Mouse (Mus musculus): ENCODE measurements at regions not wholly inside any gene's neighbourhood (a gene's known extent, or its start where the extent isn't known, plus 50 kb on each side); places are given as distances from the start of the nearest gene placed in this dataset.

- no peaks in the 10 kb centered on the region for H3K4me1 ChIP-seq (ENCODE audit: insufficient read depth, low read length)
Observed at GRCm38 (mm10) chr15:61553908-61554307, 631.1 kb upstream of the A1bg start.

GRCm38 (mm10) chr15:61553081-61553680, 630.4 kb upstream of the A1bg start:
- WGBS, result 38% methylated on average over 8 of the region's 8 CpGs
- ATAC-seq (ENCODE audit: low FRiP score, low TSS enrichment), result peak; percentile 49; the same call in 1 of the 2 replicates
- no peak overlapping the region for H3K27ac ChIP-seq (ENCODE audit: low read length)

More at GRCm38 (mm10) chr15:61553908-61554307, 631.1 kb upstream of the A1bg start:
- no peak for ATAC-seq (ENCODE audit: low FRiP score, low TSS enrichment)
- no peak overlapping the region for H3K4me2 ChIP-seq (replicated peaks; ENCODE audit: low read depth, low read length)
- H3K9ac ChIP-seq (replicated peaks; ENCODE audit: low read length), result no peak overlapping the region
- no peak overlapping the region for H3K27ac ChIP-seq (ENCODE audit: low read length)
- H3K4me3 ChIP-seq (ENCODE audit: low read length), result no peak overlapping the region
- H3K9me3 ChIP-seq (ENCODE audit: low read length), result no peaks in the 10 kb centered on the region
- no peaks in the 10 kb centered on the region for H3K36me3 ChIP-seq (ENCODE audit: insufficient read depth, low read length)
- H3K27me3 ChIP-seq (ENCODE audit: insufficient read depth, low read length), result no peaks in the 10 kb centered on the region
- WGBS, result 85% methylated on average over 2 of the region's 2 CpGs

GRCm38 (mm10) chr15:61551206-61551605, 628.4 kb upstream of the A1bg start:
- WGBS, result 82% methylated on average over 5 of the region's 5 CpGs
- Histone ChIP-seq H3K27ac (ENCODE audit: low read length) (no peak overlapping the region), H3K4me3 (ENCODE audit: low read length) (no peak overlapping the region), H3K27me3 (ENCODE audit: insufficient read depth, low read length) (no peaks in the 10 kb centered on the region), H3K36me3 (ENCODE audit: insufficient read depth, low read length) (no peaks in the 10 kb centered on the region), H3K4me2 (replicated peaks; ENCODE audit: low read depth, low read length) (no peak overlapping the region), H3K9me3 (ENCODE audit: low read length) (no peaks in the 10 kb centered on the region), H3K9ac (replicated peaks; ENCODE audit: low read length) (no peak overlapping the region), H3K4me1 (ENCODE audit: insufficient read depth, low read length) (no peaks in the 10 kb centered on the region)
- no peak for ATAC-seq (ENCODE audit: low FRiP score, low TSS enrichment)

More at GRCm38 (mm10) chr15:61553081-61553680, 630.4 kb upstream of the A1bg start:
- H3K4me1 ChIP-seq (ENCODE audit: insufficient read depth, low read length), result no peaks in the 10 kb centered on the region
- no peak overlapping the region for H3K4me2 ChIP-seq (replicated peaks; ENCODE audit: low read depth, low read length)
- no peaks in the 10 kb centered on the region for H3K36me3 ChIP-seq (ENCODE audit: insufficient read depth, low read length)
- H3K4me3 ChIP-seq (ENCODE audit: low read length), result no peak overlapping the region
- no peaks in the 10 kb centered on the region for H3K27me3 ChIP-seq (ENCODE audit: insufficient read depth, low read length)
- H3K9me3 ChIP-seq (ENCODE audit: low read length), result no peaks in the 10 kb centered on the region
- no peak overlapping the region for H3K9ac ChIP-seq (replicated peaks; ENCODE audit: low read length)

GRCm38 (mm10) chr15:61548400-61548799, 625.6 kb upstream of the A1bg start:
- H3K9ac ChIP-seq (replicated peaks; ENCODE audit: low read length), result no peak overlapping the region
- no peaks in the 10 kb centered on the region for H3K4me1 ChIP-seq (ENCODE audit: insufficient read depth, low read length)
- H3K27me3 ChIP-seq (ENCODE audit: insufficient read depth, low read length), result no peaks in the 10 kb centered on the region
- ATAC-seq (ENCODE audit: low FRiP score, low TSS enrichment), result no peak
- H3K36me3 ChIP-seq (ENCODE audit: insufficient read depth, low read length), result no peaks in the 10 kb centered on the region
- H3K27ac ChIP-seq (ENCODE audit: low read length), result no peak overlapping the region
- no peaks in the 10 kb centered on the region for H3K9me3 ChIP-seq (ENCODE audit: low read length)
- no peak overlapping the region for H3K4me3 ChIP-seq (ENCODE audit: low read length)
- no peak overlapping the region for H3K4me2 ChIP-seq (replicated peaks; ENCODE audit: low read depth, low read length)
- WGBS, result 75% methylated on average over 4 of the region's 4 CpGs

- 75% methylated on average over 3 of the region's 3 CpGs for WGBS
- no peaks in the 10 kb centered on the region for H3K27me3 ChIP-seq (ENCODE audit: insufficient read depth, low read length)
- no peak for ATAC-seq (ENCODE audit: low FRiP score, low TSS enrichment)
- H3K4me2 ChIP-seq (replicated peaks; ENCODE audit: low read depth, low read length), result no peak overlapping the region
- H3K4me1 ChIP-seq (ENCODE audit: insufficient read depth, low read length), result no peaks in the 10 kb centered on the region
- no peak overlapping the region for H3K9ac ChIP-seq (replicated peaks; ENCODE audit: low read length)
- H3K27ac ChIP-seq (ENCODE audit: low read length), result no peak overlapping the region
- H3K4me3 ChIP-seq (ENCODE audit: low read length), result no peak overlapping the region
- H3K36me3 ChIP-seq (ENCODE audit: insufficient read depth, low read length), result no peaks in the 10 kb centered on the region
- H3K9me3 ChIP-seq (ENCODE audit: low read length), result no peaks in the 10 kb centered on the region
Observed at GRCm38 (mm10) chr15:61546608-61547007, 623.8 kb upstream of the A1bg start.

GRCm38 (mm10) chr15:61544074-61544473, 621.3 kb upstream of the A1bg start:
- Histone ChIP-seq H3K9me3 (ENCODE audit: low read length) (no peaks in the 10 kb centered on the region), H3K27me3 (ENCODE audit: insufficient read depth, low read length) (no peaks in the 10 kb centered on the region), H3K4me2 (replicated peaks; ENCODE audit: low read depth, low read length) (no peak overlapping the region), H3K4me3 (ENCODE audit: low read length) (no peak overlapping the region), H3K27ac (ENCODE audit: low read length) (no peak overlapping the region), H3K4me1 (ENCODE audit: insufficient read depth, low read length) (no peaks in the 10 kb centered on the region), H3K36me3 (ENCODE audit: insufficient read depth, low read length) (no peaks in the 10 kb centered on the region), H3K9ac (replicated peaks; ENCODE audit: low read length) (no peak overlapping the region)
- ATAC-seq (ENCODE audit: low FRiP score, low TSS enrichment), result no peak
- WGBS, result 45% methylated on average over 2 of the region's 2 CpGs

GRCm38 (mm10) chr15:61541643-61542042, 618.8 kb upstream of the A1bg start:
- ATAC-seq (ENCODE audit: low FRiP score, low TSS enrichment), result no peak
- no peak overlapping the region for H3K4me2 ChIP-seq (replicated peaks; ENCODE audit: low read depth, low read length)
- H3K4me3 ChIP-seq (ENCODE audit: low read length), result no peak overlapping the region
- H3K4me1 ChIP-seq (ENCODE audit: insufficient read depth, low read length), result no peaks in the 10 kb centered on the region
- no peak overlapping the region for H3K9ac ChIP-seq (replicated peaks; ENCODE audit: low read length)
- no peaks in the 10 kb centered on the region for H3K9me3 ChIP-seq (ENCODE audit: low read length)
- no peaks in the 10 kb centered on the region for H3K36me3 ChIP-seq (ENCODE audit: insufficient read depth, low read length)
- 70% methylated on average over 4 of the region's 4 CpGs for WGBS
- H3K27ac ChIP-seq (ENCODE audit: low read length), result no peak overlapping the region
- no peaks in the 10 kb centered on the region for H3K27me3 ChIP-seq (ENCODE audit: insufficient read depth, low read length)

GRCm38 (mm10) chr15:61540753-61541421, 618.1 kb upstream of the A1bg start:
- peaks cover 4% of the 10 kb centered on the region; the same call in 1 of the 2 replicates for H3K4me1 ChIP-seq (ENCODE audit: insufficient read depth, low read length)
- no peaks in the 10 kb centered on the region for H3K36me3 ChIP-seq (ENCODE audit: insufficient read depth, low read length)
- no peaks in the 10 kb centered on the region for H3K9me3 ChIP-seq (ENCODE audit: low read length)
- H3K27me3 ChIP-seq (ENCODE audit: insufficient read depth, low read length), result no peaks in the 10 kb centered on the region
- H3K27ac ChIP-seq (ENCODE audit: low read length), result no peak overlapping the region
- H3K9ac ChIP-seq (replicated peaks; ENCODE audit: low read length), result no peak overlapping the region
- no peak overlapping the region for H3K4me2 ChIP-seq (replicated peaks; ENCODE audit: low read depth, low read length)
- ATAC-seq (ENCODE audit: low FRiP score, low TSS enrichment), result no peak
- WGBS, result 57% methylated on average over 10 of the region's 10 CpGs
- no peak overlapping the region for H3K4me3 ChIP-seq (ENCODE audit: low read length)

GRCm38 (mm10) chr15:61538930-61539329, 616.1 kb upstream of the A1bg start:
- no peak overlapping the region for H3K9ac ChIP-seq (replicated peaks; ENCODE audit: low read length)
- 60% methylated on average over 5 of the region's 5 CpGs for WGBS
- no peaks in the 10 kb centered on the region for H3K36me3 ChIP-seq (ENCODE audit: insufficient read depth, low read length)

GRCm38 (mm10) chr15:61538169-61538755, 615.5 kb upstream of the A1bg start:
- Histone ChIP-seq H3K27ac (ENCODE audit: low read length) (no peak overlapping the region), H3K4me1 (ENCODE audit: insufficient read depth, low read length) (peaks cover 5% of the 10 kb centered on the region), H3K27me3 (ENCODE audit: insufficient read depth, low read length) (no peaks in the 10 kb centered on the region), H3K36me3 (ENCODE audit: insufficient read depth, low read length) (no peaks in the 10 kb centered on the region), H3K9ac (replicated peaks; ENCODE audit: low read length) (no peak overlapping the region), H3K4me3 (ENCODE audit: low read length) (no peak overlapping the region), H3K4me2 (replicated peaks; ENCODE audit: low read depth, low read length) (no peak overlapping the region), H3K9me3 (ENCODE audit: low read length) (no peaks in the 10 kb centered on the region)
- no peak for ATAC-seq (ENCODE audit: low FRiP score, low TSS enrichment)
- WGBS, result 77% methylated on average over 4 of the region's 4 CpGs

More at GRCm38 (mm10) chr15:61538930-61539329, 616.1 kb upstream of the A1bg start:
- Histone ChIP-seq H3K4me2 (replicated peaks; ENCODE audit: low read depth, low read length) (no peak overlapping the region), H3K27me3 (ENCODE audit: insufficient read depth, low read length) (no peaks in the 10 kb centered on the region), H3K4me1 (ENCODE audit: insufficient read depth, low read length) (peaks cover 4% of the 10 kb centered on the region; the same call in 1 of the 2 replicates), H3K9me3 (ENCODE audit: low read length) (no peaks in the 10 kb centered on the region), H3K4me3 (ENCODE audit: low read length) (no peak overlapping the region), H3K27ac (ENCODE audit: low read length) (no peak overlapping the region)
- no peak for ATAC-seq (ENCODE audit: low FRiP score, low TSS enrichment)

Measured in kidney, embryonic 16.5 days (tissue).